Mouse (Mus musculus) right cerebral cortex, adult 2 months (tissue): ENCODE measurements around the gene Sv2b.

Experiments
- DNase-seq, 2 experiments: peaks; one replicate each; pipeline ENCODE4 v3.0.0; 2021 to 2022; ENCODE audit warnings: low spot score in 2 of 2

Gene Sv2b

DNA sequence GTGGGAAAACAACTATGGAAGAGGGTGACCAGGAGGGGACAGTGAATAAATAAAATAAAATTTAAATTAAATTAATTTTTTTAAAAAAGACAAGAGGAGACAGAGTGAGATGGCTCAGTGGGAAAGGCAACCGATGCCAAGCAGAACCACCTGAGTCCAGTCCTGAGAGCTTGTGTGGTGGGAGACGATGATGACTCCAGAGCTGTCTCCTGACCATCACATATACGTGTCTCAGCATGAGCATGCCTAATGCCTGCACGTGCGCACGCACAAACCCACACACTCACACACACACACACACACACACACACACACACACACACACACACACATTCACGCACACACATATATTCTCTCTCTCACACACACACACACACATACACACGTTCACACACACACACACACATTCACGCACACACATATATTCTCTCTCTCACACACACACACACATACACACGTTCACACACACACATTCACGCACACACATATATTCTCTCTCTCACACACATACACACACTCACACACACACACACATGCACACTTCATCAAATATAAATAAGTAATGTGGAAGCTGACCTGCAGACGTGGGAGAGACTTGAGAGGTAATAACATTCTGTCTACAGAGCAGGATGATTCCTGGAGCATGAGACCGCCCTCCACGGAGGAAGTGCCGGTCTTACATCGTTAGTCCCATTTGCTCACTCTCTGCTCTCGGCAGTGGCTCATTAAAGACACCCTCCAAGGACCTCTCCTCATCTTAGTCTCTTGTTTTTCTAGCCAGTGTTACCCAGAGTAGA, 206.3 kb downstream of the Sv2b start:
- no peak for DNase-seq

- no peak for DNase-seq
Measured at GRCm38 (mm10) chr7:75085473-75085872, 223.6 kb downstream of the Sv2b start.

DNA sequence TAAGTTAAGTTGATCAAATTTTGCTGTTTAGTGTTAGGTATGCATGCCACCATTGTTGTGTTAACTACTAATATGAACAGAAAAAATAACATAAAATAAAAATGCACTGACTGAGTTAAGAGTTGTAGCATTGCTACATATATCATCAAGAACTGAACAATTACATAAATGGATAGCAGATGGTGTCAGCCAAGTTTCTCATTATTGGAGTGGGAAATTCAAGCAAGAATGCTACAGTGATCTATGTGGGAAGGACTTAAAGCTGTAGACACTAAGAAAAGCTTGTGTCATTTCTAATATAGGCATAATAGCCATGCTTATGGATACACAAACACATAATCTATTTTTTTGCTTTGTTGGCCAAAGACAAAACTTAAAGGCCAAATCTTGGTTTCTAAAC, 228.9 kb downstream of the Sv2b start:
- no peak for DNase-seq

GRCm38 (mm10) chr7:75077560-75078208, 231.4 kb downstream of the Sv2b start:
- DNase-seq, result peak; percentile 44 to 68
